Mouse (Mus musculus) layer of hippocampus, adult 18-20 months (tissue): Measurements from ENCODE around the gene Olfr1131. TPM values are rescaled to one million over a fixed set of nuclear protein-coding genes. Genes with fewer than 3 reads are reported as not detected.
"Not testable (repeated sequence)": the region's sequence is repeated elsewhere in the genome, so short reads cannot be mapped to it uniquely, and the experiment has no call there.

Experiments used
- DNase-seq, 2 experiments: peaks; one replicate each; pipeline ENCODE4 v3.0.0; 2022; ENCODE audit warnings: low spot score in 2 of 2
- long read RNA-seq: library from polyadenylated mRNA; stranded (forward); transcript quantifications from one replicate; pipeline ENCODE4 v2.0.0, GENCODE M21; 2021
- total RNA-seq, 2 experiments: library from RNA; stranded (reverse); gene quantifications; 2 replicates each; pipeline ENCODE4 v1.2.3; 2021

Olfr1131 gene
- total RNA-seq, result not detected
- long read RNA-seq, result 0 reads

DNA sequence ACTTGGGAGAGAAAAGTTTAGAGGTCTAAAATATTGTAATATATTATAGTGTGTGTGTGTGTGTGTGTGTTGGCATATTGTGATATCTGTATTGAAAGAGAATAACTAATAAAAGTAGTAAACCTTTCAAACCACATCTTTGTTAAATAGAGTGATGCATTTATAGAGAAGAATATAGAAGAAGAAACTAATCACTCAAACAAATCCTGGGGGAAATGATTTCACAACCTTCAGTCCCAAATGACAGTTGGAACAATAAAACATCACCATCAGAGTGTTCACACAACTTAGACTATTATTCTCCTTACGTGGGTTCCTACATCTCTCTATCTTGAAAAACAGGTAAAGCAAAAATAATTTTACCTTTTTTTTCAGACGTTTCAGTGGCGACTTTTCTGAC, at the start of gene Olfr1131:
Gene Olfr1131 (plus strand): TSS at position 301 of the 400 bp plus-strand sequence.
- DNase-seq, result no peak

DNA sequence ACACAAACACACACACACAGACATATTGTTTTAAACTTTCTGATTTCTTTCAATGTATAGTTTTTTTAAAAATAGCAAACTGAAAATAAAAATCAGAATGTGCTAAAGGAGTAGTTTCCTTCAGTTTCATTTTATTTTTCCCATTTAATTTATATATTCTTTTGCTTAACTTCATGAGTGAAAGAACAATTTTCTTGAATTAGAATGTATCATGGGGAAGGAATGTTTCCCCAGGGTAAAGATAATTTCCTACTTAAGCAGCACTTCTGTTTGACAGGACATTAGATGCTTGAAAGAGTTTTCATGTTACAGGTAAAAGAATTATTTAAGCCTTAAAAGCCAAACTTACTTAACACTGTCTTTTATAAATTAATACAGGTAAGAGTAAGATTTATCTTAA, 21.0 kb upstream of the Olfr1131 start, which contains the start of gene Olfr1130:
Gene Olfr1130 (plus strand): TSS at position 301 of the 400 bp plus-strand sequence.
- not testable (repeated sequence) for DNase-seq

DNA sequence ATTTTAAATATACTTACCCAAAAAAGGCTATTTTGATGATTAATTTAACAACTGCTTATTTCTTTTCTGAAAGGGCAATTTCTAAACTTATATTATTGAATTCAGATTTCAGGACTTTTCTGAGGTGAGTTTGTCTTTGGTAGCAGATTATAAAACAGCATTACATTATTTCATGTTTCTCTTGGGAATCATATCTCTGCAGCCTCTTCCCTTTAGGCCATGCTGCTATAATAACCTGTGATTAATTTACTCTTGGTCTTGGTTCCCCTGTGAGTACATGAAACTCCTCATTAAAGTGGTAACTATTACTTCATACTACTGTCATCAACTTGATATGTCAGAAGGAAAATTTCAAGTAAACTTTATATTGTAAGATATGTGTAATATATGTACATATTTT, 10.5 kb downstream of the Olfr1131 start, which contains the start of gene Olfr1132:
Gene Olfr1132 (minus strand): TSS at position 101 of the 400 bp plus-strand sequence.
- DNase-seq, result no peak

DNA sequence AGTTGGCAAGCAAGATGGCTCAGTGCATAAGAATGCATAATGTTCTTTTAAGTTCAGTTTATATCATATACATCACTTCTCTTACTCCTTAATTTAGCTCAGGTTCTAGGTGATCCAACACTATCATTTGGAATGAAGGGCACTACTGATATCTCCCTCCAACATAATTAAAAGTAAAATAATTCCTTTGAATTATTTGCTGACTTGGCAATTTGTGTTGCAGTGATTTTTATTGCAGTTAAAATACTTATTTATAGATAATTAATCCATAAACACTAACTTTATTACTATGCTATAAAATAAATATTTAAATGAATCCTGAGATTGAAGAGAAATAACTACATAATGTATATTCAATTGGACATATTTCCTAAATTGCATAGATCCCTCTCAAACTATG, 15.5 kb downstream of the Olfr1131 start:
- DNase-seq, result no peak

DNA sequence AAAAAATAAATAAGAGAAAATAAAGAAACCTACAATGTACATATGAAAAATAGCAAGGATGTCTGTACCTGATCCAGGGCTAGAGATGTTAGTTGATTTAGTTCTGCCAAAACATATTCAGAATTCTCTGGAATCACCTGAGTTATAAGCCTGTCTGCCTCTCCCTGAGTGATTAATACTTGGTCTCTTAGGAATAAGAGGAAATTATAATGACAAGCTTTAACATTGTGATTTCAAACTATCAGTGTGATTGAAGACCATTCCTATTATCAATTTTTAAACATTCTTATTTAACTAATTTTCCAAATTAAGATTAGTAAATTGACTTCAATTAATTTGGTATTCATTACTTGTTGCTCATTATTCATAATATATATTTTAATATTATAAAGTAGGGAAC, 20.4 kb downstream of the Olfr1131 start, which contains the start of gene Olfr1133:
Gene Olfr1133 (minus strand): TSS at position 101 of the 400 bp plus-strand sequence.
- no peak for DNase-seq

DNA sequence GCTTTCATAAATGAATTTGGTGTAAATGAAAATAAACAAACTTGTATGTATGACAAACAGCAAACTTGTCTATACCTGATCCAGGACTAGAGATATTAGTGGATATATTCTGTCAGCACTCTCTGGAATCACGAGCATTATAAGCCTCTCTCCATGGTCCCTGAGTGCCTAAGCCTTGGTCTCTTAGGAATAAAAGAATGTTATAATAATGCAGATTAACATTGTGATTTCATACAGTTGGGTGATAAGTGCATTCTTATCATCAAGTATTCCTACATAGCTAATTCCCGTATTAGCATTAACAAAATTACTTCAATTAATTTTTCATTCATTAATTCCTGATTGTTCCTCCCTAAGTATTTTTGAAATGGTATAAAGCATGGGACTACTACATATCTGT, 31.5 kb downstream of the Olfr1131 start, which contains the start of gene Olfr1134:
Gene Olfr1134 (minus strand): TSS at position 101 of the 400 bp plus-strand sequence.
- DNase-seq, result no peak

DNA sequence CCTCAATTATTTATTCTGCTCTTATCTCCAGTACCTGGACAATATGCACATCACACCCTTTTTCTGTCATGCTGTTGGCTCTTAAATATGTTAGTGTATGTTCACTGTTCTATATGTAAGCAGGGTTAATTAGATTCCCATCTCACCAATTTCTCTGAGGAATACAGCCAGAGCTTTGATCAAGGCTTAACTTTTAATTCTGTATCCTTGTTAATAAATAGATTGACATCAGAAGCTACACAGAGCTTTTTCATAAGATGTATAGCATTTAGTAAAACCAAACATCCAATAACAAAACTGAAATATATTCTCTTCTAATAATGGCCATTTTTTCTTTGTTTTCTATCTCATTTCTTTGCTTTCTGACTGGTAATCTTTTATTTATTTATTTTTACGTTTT, 46.7 kb downstream of the Olfr1131 start, which contains the start of gene Olfr1135:
Gene Olfr1135 (minus strand): TSS at position 101 of the 400 bp plus-strand sequence.
- DNase-seq, result no peak

Other genes with a start within 250 kb of the Olfr1131 start
- not detected for gene Olfr1122, start 241.3 kb upstream of the Olfr1131 start, total RNA-seq
- gene Olfr1123, start 210.5 kb upstream of the Olfr1131 start, total RNA-seq, result not detected
- gene Olfr1124, start 196.8 kb upstream of the Olfr1131 start, total RNA-seq, result not detected
- not detected for gene Olfr1126, start 173.1 kb upstream of the Olfr1131 start, total RNA-seq
- gene Pramel7, start 130.0 kb upstream of the Olfr1131 start, total RNA-seq, result not detected
- gene Pramel6, start 120.5 kb upstream of the Olfr1131 start, total RNA-seq, result not detected
- gene Olfr153, start 95.3 kb upstream of the Olfr1131 start, total RNA-seq, result not detected
- not detected for gene Olfr1128, start 81.6 kb upstream of the Olfr1131 start, total RNA-seq
- gene Olfr1129, start 53.2 kb upstream of the Olfr1131 start, total RNA-seq, result not detected
- gene Olfr1130, start 20.9 kb upstream of the Olfr1131 start, total RNA-seq, result not detected
- gene Olfr1132, start 10.4 kb downstream of the Olfr1131 start, total RNA-seq, result not detected
- not detected for gene Olfr1133, start 20.3 kb downstream of the Olfr1131 start, total RNA-seq
- gene Olfr1134, start 31.4 kb downstream of the Olfr1131 start, total RNA-seq, result not detected
- not detected for gene Olfr1135, start 46.6 kb downstream of the Olfr1131 start, total RNA-seq
- gene Olfr1136, start 66.8 kb downstream of the Olfr1131 start, total RNA-seq, result not detected
- not detected for gene Olfr1137, start 86.1 kb downstream of the Olfr1131 start, total RNA-seq
- gene Olfr1138, start 112.9 kb downstream of the Olfr1131 start, total RNA-seq, result not detected
- not detected for gene Olfr1140, start 116.6 kb downstream of the Olfr1131 start, total RNA-seq
- not detected for gene Olfr1141, start 126.9 kb downstream of the Olfr1131 start, total RNA-seq
- not detected for gene Olfr152, start 152.4 kb downstream of the Olfr1131 start, total RNA-seq
- not detected for gene Olfr1143, start 173.5 kb downstream of the Olfr1131 start, total RNA-seq
- not detected for gene Olfr1145, start 182.7 kb downstream of the Olfr1131 start, total RNA-seq
- not detected for gene Olfr1148, start 203.4 kb downstream of the Olfr1131 start, total RNA-seq
- not detected for gene Olfr1150-ps1, start 216.9 kb downstream of the Olfr1131 start, total RNA-seq
- gene Olfr1151, start 228.8 kb downstream of the Olfr1131 start, total RNA-seq, result not detected
- not detected for gene Olfr1152, start 239.4 kb downstream of the Olfr1131 start, total RNA-seq